Mouse (Mus musculus): ENCODE measurements around the gene Dhx58.

Gene Dhx58

DNA sequence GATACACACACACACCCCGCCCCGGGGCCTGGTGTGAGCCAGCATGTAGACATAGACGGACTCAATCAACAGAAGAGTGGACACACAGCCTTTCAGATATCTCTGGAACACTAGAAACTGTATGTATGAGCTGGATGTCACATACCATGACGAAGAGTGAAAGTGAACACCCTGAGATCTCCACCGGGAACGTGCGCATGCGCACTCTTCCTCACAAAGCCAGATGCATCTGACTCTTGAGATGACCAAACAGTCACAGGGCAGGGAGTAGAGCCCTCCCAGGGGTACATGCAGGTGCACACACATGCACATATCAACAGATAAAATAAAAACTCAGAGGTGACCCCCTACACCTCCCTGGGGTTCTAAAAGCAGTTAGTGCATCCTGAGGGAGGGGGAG, 55.7 kb downstream of the Dhx58 start:
- DNase-seq (ENCODE audit: extremely low read depth, low read depth, low spot score): no peak

DNA sequence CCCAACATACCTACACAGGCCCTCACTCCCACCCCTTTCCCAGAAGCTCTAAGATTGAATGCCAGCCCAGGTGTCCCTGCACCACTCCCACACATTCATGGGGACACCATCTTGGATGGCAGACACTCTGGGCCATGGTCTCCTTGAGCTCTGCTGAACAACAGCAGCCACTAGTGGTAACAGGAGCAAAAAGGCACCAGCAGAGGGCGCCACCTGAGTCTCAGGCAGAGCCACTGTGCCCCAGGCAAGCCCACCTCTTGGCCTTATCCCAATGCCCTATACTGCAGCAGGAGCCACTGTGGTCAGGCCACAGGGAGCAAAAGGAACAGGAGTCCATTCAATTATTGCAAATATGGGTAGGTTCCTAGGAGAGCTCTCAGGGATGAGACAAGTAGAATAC, 57.8 kb downstream of the Dhx58 start:
- no peak for DNase-seq (ENCODE audit: extremely low read depth, low read depth, low spot score)
